Mouse (Mus musculus) MEL (cell line): Measurements from ENCODE around the gene Nrtn. TPM values are rescaled to one million over a fixed set of nuclear protein-coding genes. Genes with fewer than 3 reads are reported as not detected.

Experiments
- DNase-seq: peaks from one replicate; pipeline ENCODE4 v3.0.0; 2011; ENCODE audit warnings: low read depth, low spot score
- H3K27ac ChIP-seq: 2 replicates; pipeline ENCODE4 v1.5.1; 2012; ENCODE audit warnings: low read depth, mild to moderate bottlenecking, control low read depth, low read length, moderate library complexity; ENCODE audit not compliant: control insufficient read depth
- H3K27me3 ChIP-seq, 2 experiments: fragments of 150-350 bp in 1 of 2; sonication (generic) in 1 of 2; 2 replicates each; pipeline ENCODE4 v1.6.1; 2012; ENCODE audit warnings: low read length in 2 of 2, mild to moderate bottlenecking in 2 of 2, improper control_type of control experiment in 1 of 2, moderate library complexity in 1 of 2; ENCODE audit not compliant: insufficient read depth in 2 of 2, control insufficient read depth in 1 of 2
- H3K36me3 ChIP-seq, 2 experiments: 2 replicates each; pipeline ENCODE4 v1.6.1; 2012 to 2014; ENCODE audit warnings: low read length in 2 of 2, improper control_type of control experiment in 1 of 2, inconsistent platforms in 1 of 2, mild to moderate bottlenecking in 1 of 2; ENCODE audit not compliant: insufficient read depth in 2 of 2, control insufficient read depth in 1 of 2
- H3K4me1 ChIP-seq, 2 experiments: fragments of 150-350 bp in 1 of 2; sonication (generic) in 1 of 2; 2 replicates each; pipeline ENCODE4 v1.6.1; 2012; ENCODE audit warnings: low read length in 2 of 2, improper control_type of control experiment in 1 of 2, mild to moderate bottlenecking in 1 of 2; ENCODE audit not compliant: insufficient read depth in 2 of 2, control insufficient read depth in 1 of 2
- H3K4me3 ChIP-seq, 2 experiments: fragments of 150-350 bp in 1 of 2; sonication (generic) in 1 of 2; 2 replicates each; pipeline ENCODE4 v1.5.1; 2012; ENCODE audit warnings: low read depth in 2 of 2, low read length in 2 of 2, mild to moderate bottlenecking in 2 of 2, moderate library complexity in 2 of 2, control low read depth in 1 of 2, improper control_type of control experiment in 1 of 2; ENCODE audit not compliant: control insufficient read depth in 1 of 2, insufficient read depth in 1 of 2
- H3K79me2 ChIP-seq: 2 replicates; pipeline ENCODE4 v1.6.1; 2012; ENCODE audit warnings: mild to moderate bottlenecking, low read length, moderate library complexity; ENCODE audit not compliant: control insufficient read depth, poor library complexity, insufficient read depth
- H3K9ac ChIP-seq: 2 replicates; pipeline ENCODE4 v1.6.1; 2012; ENCODE audit warnings: low read depth, mild to moderate bottlenecking, control low read depth, low read length, moderate library complexity; ENCODE audit not compliant: control insufficient read depth, poor library complexity, severe bottlenecking
- H3K9me3 ChIP-seq: fragments of 150-350 bp; sonication (generic); replicated peaks from 2 replicates; pipeline ENCODE4 v1.6.1; 2012; ENCODE audit warnings: mild to moderate bottlenecking, low read length, improper control_type of control experiment, moderate library complexity; ENCODE audit not compliant: insufficient read depth
- CHD1 ChIP-seq: IDR thresholded peaks from 2 replicates; pipeline ENCODE4 v1.6.1; 2012; ENCODE audit warnings: low read depth, mild to moderate bottlenecking, inconsistent platforms, low read length, improper control_type of control experiment
- E2F4 ChIP-seq: IDR thresholded peaks from 2 replicates; pipeline ENCODE4 v1.6.1; 2011; ENCODE audit warnings: low read depth, low read length, improper control_type of control experiment, borderline replicate concordance
- ETS1 ChIP-seq: IDR thresholded peaks from 2 replicates; pipeline ENCODE4 v1.6.1; 2012; ENCODE audit warnings: low read depth, mild to moderate bottlenecking, inconsistent platforms, low read length, improper control_type of control experiment, moderate library complexity
- GABPA ChIP-seq: IDR thresholded peaks from 2 replicates; pipeline ENCODE4 v1.6.1; 2012; ENCODE audit warnings: low read depth, mild to moderate bottlenecking, inconsistent platforms, low read length, improper control_type of control experiment, moderate library complexity
- HCFC1 ChIP-seq: IDR thresholded peaks from 2 replicates; pipeline ENCODE4 v1.6.1; 2012; ENCODE audit warnings: low read depth, mild to moderate bottlenecking, inconsistent platforms, low read length, improper control_type of control experiment, moderate library complexity
- KAT2A ChIP-seq: conservative IDR thresholded peaks from 2 replicates; pipeline ENCODE4 v1.6.1; 2012; ENCODE audit warnings: low read depth, low read length, improper control_type of control experiment, inconsistent platforms
- MAFK ChIP-seq: IDR thresholded peaks from 2 replicates; pipeline ENCODE4 v1.6.1; 2011; ENCODE audit warnings: low read depth, mild to moderate bottlenecking, low read length, improper control_type of control experiment, borderline replicate concordance
- MAX ChIP-seq: IDR thresholded peaks from 2 replicates; pipeline ENCODE4 v1.6.1; 2011; ENCODE audit warnings: low read length, improper control_type of control experiment
- MEF2A ChIP-seq: IDR thresholded peaks from 2 replicates; pipeline ENCODE4 v1.6.1; 2014; ENCODE audit warnings: low read depth, mild to moderate bottlenecking, inconsistent platforms, low read length, improper control_type of control experiment; ENCODE audit not compliant: poor library complexity, insufficient replicate concordance, severe bottlenecking; ENCODE audit errors: extremely low read depth
- MYC ChIP-seq: IDR thresholded peaks from 2 replicates; pipeline ENCODE4 v1.6.1; 2011; ENCODE audit warnings: low read depth, mild to moderate bottlenecking, low read length, improper control_type of control experiment, moderate library complexity
- NRF1 ChIP-seq: IDR thresholded peaks from 2 replicates; pipeline ENCODE4 v1.6.1; 2014; ENCODE audit warnings: low read depth, mild to moderate bottlenecking, inconsistent platforms, low read length, improper control_type of control experiment, moderate library complexity; ENCODE audit not compliant: poor library complexity, insufficient read depth, severe bottlenecking
- POLR2AphosphoS2 ChIP-seq: IDR thresholded peaks from 2 replicates; pipeline ENCODE4 v1.6.1; 2011; ENCODE audit warnings: low read length, improper control_type of control experiment
- RCOR1 ChIP-seq: IDR thresholded peaks from 2 replicates; pipeline ENCODE4 v1.6.1; 2012; ENCODE audit warnings: low read depth, mild to moderate bottlenecking, inconsistent platforms, low read length, improper control_type of control experiment
- SIN3A ChIP-seq: IDR thresholded peaks from 2 replicates; pipeline ENCODE4 v1.6.1; 2012; ENCODE audit warnings: low read length, improper control_type of control experiment, inconsistent platforms
- USF2 ChIP-seq, 2 experiments: IDR thresholded peaks; 2 replicates each; pipeline ENCODE4 v1.6.1; 2011 to 2012; ENCODE audit warnings: improper control_type of control experiment in 2 of 2, low read length in 2 of 2, borderline replicate concordance in 1 of 2, inconsistent platforms in 1 of 2, low read depth in 1 of 2, mild to moderate bottlenecking in 1 of 2; ENCODE audit not compliant: insufficient read depth in 1 of 2
- ZC3H11A ChIP-seq: IDR thresholded peaks from 2 replicates; pipeline ENCODE4 v1.6.1; 2012; ENCODE audit warnings: low read depth, mild to moderate bottlenecking, inconsistent platforms, low read length, improper control_type of control experiment
- ZKSCAN1 ChIP-seq: IDR thresholded peaks from 2 replicates; pipeline ENCODE4 v1.6.1; 2012; ENCODE audit warnings: low read depth, mild to moderate bottlenecking, inconsistent platforms, low read length, improper control_type of control experiment, moderate library complexity
- polyA plus RNA-seq, 2 experiments: library from polyadenylated mRNA; stranded (reverse) in 1 of 2; unstranded in 1 of 2; fragments of >175 nt in 1 of 2; fragments of >200 nt in 1 of 2; gene quantifications; 2 replicates each; pipeline versions ENCODE4 v1.2.1 to v1.2.4; 2012; ENCODE audit warnings: low replicate concordance in 2 of 2, low read depth in 1 of 2; ENCODE audit not compliant: insufficient read length in 2 of 2, insufficient read depth in 1 of 2, missing spikeins in 1 of 2
- total RNA-seq: library from RNA; depleted of rRNA; stranded (reverse); fragments of 300-350 nt; gene quantifications from 2 replicates; pipeline ENCODE4 v1.2.3, GENCODE M21; 2012

Gene Nrtn
- total and polyA plus RNA-seq, 3 experiments: 10.9 to 11.8 TPM; not detected in 1

DNA sequence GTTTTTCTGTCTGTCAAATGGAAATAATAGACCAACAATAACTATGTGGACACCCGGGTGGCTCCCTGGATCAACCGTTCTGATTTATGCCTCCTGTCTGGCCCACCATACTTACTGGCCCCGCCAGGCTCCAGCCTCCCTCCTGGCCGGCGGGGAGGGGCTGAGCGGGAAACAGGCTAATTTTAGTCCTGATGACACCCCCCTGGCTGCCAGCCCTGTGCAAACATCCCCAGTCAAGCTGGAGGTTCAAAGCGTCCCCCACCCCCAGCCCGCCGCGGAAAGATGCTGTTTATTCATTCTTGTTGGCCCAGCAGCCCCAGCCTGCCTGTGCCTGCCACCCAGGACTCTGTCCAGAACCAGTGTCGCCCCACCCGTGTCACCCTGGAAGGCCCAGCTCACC is 29.2 kb downstream of the Nrtn start:
- DNase-seq: no peak
- peaks cover 0 to 1% of the 10 kb centered on the region in 2 experiments; a peak in 3 of 4 replicates for H3K27me3 ChIP-seq
- H3K27ac ChIP-seq: no peak overlapping the region
- no peaks in the 10 kb centered on the region for H3K4me1 ChIP-seq
- no peaks in the 10 kb centered on the region for H3K36me3 ChIP-seq
- H3K9ac ChIP-seq: no peak overlapping the region
- no peak overlapping the region for H3K4me3 ChIP-seq
- no peak for TF ChIP-seq MAX
- no peak for TF ChIP-seq ZKSCAN1
- no peak for TF ChIP-seq POLR2AphosphoS2
- no peak for TF ChIP-seq ETS1
- no peak for TF ChIP-seq E2F4
- TF ChIP-seq CHD1: no peak
- no peak for TF ChIP-seq SIN3A
- no peak for TF ChIP-seq GABPA
- no peak for TF ChIP-seq KAT2A
- TF ChIP-seq ZC3H11A: no peak
- no peak for TF ChIP-seq NRF1
- TF ChIP-seq HCFC1: no peak
- TF ChIP-seq MEF2A: no peak
- TF ChIP-seq MYC: no peak
- no peaks in the 10 kb centered on the region for H3K9me3 ChIP-seq
- H3K79me2 ChIP-seq: no peaks in the 10 kb centered on the region

DNA sequence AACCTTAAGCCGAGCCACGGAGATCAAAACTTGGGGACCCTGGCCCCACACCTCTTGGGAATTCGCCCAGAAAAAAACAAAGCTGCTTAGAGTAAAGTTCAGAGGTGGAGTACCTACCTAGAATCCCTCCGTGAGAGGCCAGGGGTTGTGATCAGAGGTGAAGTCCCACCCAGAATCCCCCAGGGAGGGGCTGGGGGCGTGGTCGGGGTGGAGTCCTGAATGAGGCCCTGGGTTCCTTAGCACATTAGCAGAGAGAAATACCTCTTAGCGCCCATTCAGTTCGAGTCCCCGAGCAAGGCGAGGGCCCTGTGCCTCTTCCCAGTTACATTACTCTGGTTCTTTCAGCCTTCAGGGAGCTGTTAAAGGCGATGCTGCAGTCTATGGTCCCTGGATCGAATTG is 29.7 kb downstream of the Nrtn start:
- Histone ChIP-seq H3K27me3 (peaks cover 0 to 1% of the 10 kb centered on the region in 2 experiments; a peak in 3 of 4 replicates), H3K9me3 (no peaks in the 10 kb centered on the region), H3K36me3 (no peaks in the 10 kb centered on the region), H3K27ac (no peak overlapping the region), H3K4me1 (no peaks in the 10 kb centered on the region), H3K4me3 (no peak overlapping the region), H3K79me2 (no peaks in the 10 kb centered on the region), H3K9ac (no peak overlapping the region)
- TF ChIP-seq RCOR1 (no peak), MAFK (no peak), USF2 (IDR thresholded peaks at IDR 0.05; ENCODE audit: borderline replicate concordance in 1 of 2, insufficient read depth in 1 of 2, low read depth in 1 of 2, low read length in 2 of 2) (no peak), MAX (no peak)
- DNase-seq: no peak
